Mouse (Mus musculus): ENCODE data around the gene Cdc40.

DNA sequence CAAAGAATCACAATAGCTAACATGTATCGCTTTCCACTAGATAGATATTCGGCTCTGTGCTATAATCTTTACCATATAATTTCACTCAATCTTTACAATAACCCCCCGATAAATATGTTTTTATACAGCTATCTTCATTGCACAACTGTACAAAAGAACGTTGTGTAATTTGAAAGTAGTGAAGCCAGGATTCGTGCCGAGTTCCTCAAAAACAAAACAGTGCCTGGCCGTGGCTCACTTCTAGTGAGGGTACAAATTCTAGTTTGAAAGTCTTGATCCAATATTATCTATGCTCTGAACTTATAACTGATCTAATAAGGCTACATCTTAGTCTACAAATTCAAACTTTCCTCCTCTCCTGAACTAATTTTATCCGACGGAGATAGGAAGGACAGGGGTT is 778 bp downstream of the Cdc40 start:
- TF ChIP-seq FLI1 (IDR thresholded peaks at IDR 0.05; ENCODE audit: low read length) (no peak), GATA1 (IDR thresholded peaks at IDR 0.05; ENCODE audit: borderline replicate concordance, low read length) (no peak)

All from megakaryocyte, embryonic 14.5 days (primary cell).